Mouse (Mus musculus): ENCODE measurements at regions not wholly inside any gene's neighbourhood (a gene's known extent, or its start where the extent isn't known, plus 50 kb on each side); places are given as distances from the start of the nearest gene placed in this dataset.

- TF ChIP-seq CTCF (IDR thresholded peaks at IDR 0.05; ENCODE audit: low read depth, low read length) (no peak), POLR2A (IDR thresholded peaks at IDR 0.05; ENCODE audit: borderline replicate concordance, low read depth, low read length) (no peak)
Measured at GRCm38 (mm10) chr3:151899676-151900075, 62.2 kb upstream of the Ptgfr start.

Measured in bone marrow macrophage, adult 2 months (primary cell).